Mouse (Mus musculus): Measurements from ENCODE around the gene Cdh23.

Cdh23 gene

GRCm38 (mm10) chr10:60344111-60344510 lies 352.2 kb downstream of the Cdh23 start:
- no peak for DNase-seq (ENCODE audit: low spot score)

DNA sequence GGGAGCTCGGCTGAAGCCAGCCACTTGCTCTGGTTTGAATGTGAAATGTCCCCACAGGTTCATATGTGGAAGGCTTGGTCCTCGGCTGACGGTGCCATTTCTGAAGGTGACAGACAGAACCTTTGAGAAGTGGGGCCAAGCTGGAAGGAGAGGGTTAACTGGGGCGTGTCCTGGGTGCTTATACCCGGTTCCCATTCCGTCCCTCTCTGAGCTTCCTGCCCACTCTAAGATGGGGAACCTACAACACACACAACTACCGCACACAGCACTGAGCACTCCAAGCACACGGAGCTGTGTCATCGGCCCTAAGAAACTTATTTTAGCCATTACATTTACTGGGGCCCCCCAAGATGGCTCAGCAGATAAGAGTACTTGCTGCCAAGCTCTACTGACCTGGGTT lies 354.8 kb downstream of the Cdh23 start:
- no peak for DNase-seq (ENCODE audit: low spot score)

GRCm38 (mm10) chr10:60335021-60335420 lies 361.3 kb downstream of the Cdh23 start:
- no peak for DNase-seq (ENCODE audit: low spot score)

- DNase-seq (ENCODE audit: low spot score) = no peak
Observed at GRCm38 (mm10) chr10:60334583-60334982, 361.7 kb downstream of the Cdh23 start.

DNA sequence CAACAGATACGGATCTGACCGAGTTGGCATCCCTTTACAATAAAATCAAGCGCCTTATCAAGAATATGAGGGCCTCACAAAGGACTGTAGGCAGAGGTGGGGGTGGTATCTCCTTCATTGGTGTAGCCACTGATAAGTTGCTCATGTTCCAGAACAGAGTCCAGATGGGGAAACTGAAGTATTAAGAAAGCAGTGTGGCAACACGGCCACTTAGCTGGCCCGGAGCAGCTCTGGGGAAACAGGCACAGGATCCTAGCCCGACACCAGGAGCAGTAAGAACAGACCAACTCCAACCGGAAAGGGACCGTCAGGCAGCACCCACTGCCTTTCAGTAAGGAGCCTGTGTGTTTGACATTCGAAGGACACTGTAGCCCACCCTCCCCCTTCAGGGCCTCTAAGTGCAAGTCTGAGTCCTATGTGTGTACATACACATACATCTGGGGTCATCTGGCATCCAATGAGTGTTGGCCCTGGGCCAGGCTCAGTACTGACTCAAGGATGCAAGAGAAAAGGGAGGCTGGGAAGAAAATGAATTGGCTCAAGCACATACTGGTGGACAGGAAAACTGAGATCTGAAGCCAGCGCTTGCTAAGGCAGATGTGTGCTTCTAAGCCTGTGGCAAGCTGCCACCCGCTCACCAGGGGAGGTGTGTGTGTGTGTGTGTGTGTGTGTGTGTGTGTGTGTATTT lies 367.2 kb downstream of the Cdh23 start:
- no peak for DNase-seq (ENCODE audit: low spot score)

DNA sequence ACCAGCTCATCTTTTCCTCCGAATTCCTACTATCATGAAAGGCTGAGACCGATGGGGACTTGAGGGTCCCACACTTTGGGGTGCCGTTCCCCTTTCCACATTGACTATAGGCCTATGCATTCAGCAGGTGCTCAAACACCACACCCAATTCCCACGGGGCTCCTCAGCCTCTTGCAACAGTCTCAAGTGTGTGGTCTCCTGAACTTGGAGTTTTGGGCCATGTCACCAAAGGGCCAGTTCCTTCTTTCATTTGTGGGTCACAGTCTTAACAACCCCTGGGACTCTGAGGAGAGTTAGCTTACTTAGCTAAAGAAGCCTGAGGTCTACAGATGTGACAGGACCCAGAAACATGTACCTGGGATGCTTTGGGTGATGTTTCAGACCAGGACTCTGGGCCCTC lies 380.1 kb downstream of the Cdh23 start:
- no peak for DNase-seq (ENCODE audit: low spot score)

DNA sequence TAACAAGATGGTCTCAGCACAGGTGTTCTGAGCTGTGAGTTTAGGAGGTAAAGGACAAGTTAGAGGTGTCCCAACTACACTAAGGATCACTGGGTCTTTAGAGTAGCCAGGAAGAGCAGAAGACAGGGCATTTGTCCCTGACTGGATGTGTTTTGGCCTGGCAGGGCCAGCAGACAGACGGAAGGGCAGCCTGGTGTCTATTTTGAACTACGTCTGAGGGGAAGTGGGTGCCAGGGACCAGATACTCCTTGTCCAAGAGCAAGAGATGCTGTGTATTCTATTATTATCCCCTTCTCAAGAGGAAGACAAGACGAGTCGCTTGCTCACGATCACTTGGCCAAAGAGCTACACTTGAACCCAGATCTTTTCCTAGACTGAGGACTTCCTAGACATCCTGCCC lies 382.7 kb downstream of the Cdh23 start:
- DNase-seq (ENCODE audit: low spot score) = no peak

DNA sequence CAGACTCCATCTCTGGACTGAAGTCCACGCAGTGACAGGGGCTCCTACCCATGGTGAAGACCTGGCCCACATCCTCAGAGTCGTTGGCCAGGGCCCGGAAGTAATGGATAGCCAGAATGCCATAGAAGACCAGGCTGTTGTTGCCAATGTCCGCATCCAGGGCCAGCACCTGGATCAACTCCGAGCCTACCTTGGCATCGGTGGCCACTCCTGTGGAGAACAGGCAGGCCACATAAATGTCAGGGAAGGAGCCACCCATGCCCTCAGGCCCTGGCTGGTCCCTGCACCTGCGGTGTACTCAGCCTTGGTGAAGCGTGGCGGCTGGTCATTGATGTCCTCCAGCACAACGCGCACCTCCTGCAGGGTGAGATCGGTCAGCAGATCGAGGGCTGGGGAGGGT lies 385.7 kb downstream of the Cdh23 start:
- no peak for DNase-seq (ENCODE audit: low spot score)

DNA sequence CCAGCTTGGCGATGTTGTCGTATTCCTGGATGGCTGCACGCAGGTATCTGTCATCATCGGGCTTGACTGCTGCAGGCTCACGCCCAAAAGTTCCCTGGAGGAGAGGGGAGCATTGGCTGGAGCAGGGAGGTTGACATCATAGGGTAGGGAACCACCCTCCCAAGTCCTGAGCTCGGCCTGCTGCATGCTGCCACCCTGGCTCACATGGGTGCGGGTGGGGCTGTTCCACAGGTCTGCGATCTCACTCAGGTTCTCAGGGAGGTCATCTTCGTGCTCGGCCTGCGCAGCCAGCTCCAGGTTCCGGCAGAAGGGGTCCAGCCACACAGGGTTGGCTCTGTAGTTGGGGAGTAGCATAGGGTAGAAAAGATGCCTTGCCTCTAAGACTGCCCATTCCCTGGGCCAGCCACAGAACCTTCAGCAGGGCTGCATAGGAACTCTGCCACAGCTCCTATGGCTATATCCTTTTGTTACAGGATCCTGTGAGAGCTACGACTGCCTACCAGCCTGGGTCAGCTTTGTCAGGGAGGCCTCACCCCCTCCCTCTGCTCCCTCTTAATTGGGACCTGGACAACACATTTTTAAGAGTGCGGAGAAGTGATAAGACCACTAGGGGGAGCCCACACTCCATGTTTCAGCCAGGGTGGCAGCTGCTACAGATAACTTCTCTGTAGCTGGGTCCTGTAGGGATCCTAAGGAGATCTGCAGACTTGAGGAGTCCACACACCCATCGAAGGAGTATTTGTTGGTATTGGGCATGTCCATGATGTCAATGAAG lies 391.2 kb downstream of the Cdh23 start:
- peak; percentile 92 for DNase-seq (ENCODE audit: low spot score)

DNA sequence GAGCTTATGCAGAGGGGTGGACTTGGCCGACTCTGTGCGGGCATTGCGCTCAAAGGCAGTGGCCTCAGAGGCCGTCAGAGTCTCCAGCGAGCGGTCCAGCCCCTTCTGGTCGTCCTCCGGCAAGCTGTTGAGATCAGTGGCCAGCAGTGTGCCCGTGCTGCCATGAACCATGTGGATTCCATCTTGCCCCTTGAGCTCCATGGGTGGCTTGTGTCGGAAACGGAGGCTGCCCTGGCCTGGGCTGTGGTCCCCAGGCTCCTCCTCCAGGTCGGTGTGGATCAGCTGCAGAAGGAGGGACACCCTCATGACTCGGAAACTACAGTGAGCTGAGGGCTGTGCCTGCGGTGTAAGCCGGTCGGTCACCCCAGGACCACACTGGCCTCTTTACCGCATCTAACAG lies 392.9 kb downstream of the Cdh23 start:
- no peak for DNase-seq (ENCODE audit: low spot score)

- DNase-seq (ENCODE audit: low spot score) = no peak
Observed at GRCm38 (mm10) chr10:60299636-60300035, 396.7 kb downstream of the Cdh23 start.

GRCm38 (mm10) chr10:60296027-60296426 lies 400.3 kb downstream of the Cdh23 start:
- no peak for DNase-seq (ENCODE audit: low spot score)

- DNase-seq (ENCODE audit: low spot score) = no peak
Observed at GRCm38 (mm10) chr10:60295356-60295755, 400.9 kb downstream of the Cdh23 start.

GRCm38 (mm10) chr10:60294621-60295020 lies 401.7 kb downstream of the Cdh23 start:
- DNase-seq (ENCODE audit: low spot score) = no peak

DNA sequence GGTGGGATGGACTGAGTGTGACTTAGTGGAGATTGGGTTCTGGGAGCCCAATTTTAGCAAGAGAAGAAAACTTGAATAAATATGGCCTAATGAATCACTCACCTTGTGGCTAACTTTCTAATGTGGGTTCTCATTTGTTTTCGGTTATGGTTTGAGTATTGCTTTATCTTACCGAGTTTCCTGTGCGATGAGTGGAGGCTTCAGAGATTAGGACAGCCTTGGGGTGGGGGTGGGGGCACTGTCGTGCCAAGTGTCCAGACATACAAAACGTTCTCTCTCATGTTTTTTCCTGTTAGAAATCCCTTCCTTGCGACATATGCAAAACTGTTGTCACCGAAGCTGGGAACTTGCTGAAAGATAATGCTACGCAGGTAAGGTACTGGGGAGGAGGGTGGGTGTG lies 404.1 kb downstream of the Cdh23 start:
- DNase-seq (ENCODE audit: low spot score) = no peak

- no peak for DNase-seq (ENCODE audit: low spot score)
Observed at GRCm38 (mm10) chr10:60290739-60291110, 405.6 kb downstream of the Cdh23 start.

DNA sequence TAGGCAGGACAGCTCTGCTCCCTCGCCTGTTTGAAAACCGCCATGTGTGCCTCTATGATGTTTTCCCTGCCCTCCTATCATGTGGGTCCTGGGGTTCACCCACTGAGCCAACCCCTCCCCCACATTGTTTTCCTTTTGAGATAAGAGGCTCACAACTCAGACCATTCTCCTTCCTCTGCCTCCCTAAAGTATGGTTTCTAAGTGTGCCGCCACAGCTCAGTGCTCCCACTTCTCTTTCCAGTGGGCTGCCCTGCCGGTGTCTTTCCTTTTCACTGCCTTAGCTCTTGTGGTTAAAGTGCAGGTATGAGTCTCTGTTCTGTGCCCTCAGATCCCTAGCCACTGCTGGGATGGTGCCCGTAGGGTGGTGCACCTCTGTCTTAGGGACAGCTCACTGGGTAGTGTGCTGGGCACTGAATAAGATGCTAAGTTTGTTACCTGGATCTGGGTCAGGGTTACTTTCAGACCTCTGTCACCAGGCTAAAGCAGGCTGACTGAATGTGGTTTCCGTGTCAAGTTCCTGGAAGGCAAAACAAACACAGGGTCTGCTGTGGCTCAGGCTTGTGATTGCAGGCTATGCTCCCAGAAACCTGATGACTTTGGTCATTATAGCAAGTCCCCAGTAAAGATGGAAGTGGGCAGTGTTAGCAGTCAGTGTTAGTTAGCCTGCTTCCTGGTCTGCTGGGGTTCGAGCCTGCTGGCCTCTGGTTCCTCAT lies 406.1 kb downstream of the Cdh23 start:
- no peak for DNase-seq (ENCODE audit: low spot score)

GRCm38 (mm10) chr10:60289216-60289615 lies 407.1 kb downstream of the Cdh23 start:
- DNase-seq (ENCODE audit: low spot score) = no peak

GRCm38 (mm10) chr10:60287726-60288125 lies 408.6 kb downstream of the Cdh23 start:
- no peak for DNase-seq (ENCODE audit: low spot score)

GRCm38 (mm10) chr10:60287161-60287560 lies 409.1 kb downstream of the Cdh23 start:
- no peak for DNase-seq (ENCODE audit: low spot score)

DNA sequence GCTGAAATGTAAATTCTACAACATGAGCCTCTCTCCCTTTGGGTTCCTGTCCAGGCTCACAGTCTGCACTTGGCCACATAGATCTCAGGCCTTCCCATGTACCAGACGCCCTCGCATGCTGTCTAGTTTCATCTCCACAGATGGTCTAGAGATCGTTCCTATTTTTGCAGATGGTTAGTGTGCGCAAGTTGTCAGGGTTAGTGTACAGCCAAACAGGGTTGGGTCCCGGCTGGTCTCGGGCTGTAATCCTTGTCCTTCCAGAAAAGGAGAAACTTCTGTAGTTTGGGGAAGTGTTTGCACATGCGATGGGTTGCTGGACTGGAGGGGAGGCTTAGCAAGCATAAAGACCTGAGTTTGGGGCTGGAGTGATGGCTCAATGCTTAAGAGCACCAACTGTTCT lies 409.7 kb downstream of the Cdh23 start:
- DNase-seq (ENCODE audit: low spot score) = no peak

GRCm38 (mm10) chr10:60285676-60286372 lies 410.5 kb downstream of the Cdh23 start:
- DNase-seq (ENCODE audit: low spot score) = peak; percentile 85
